Mouse (Mus musculus) lung, adult 2 months (tissue): ENCODE measurements at regions not wholly inside any gene's neighbourhood (a gene's known extent, or its start where the extent isn't known, plus 50 kb on each side); places are given as distances from the start of the nearest gene placed in this dataset.
A peak's percentile ranks its signal among the peaks of the same experiment; 100 is the strongest.
"Not testable (repeated sequence)": the region's sequence is repeated elsewhere in the genome, so short reads cannot be mapped to it uniquely, and the experiment has no call there.

Experiments used
- DNase-seq: peaks from one replicate; pipeline ENCODE4 v3.0.0; 2022
- H3K4me1 ChIP-seq: fragments of 200-500 bp; 2 replicates; pipeline ENCODE4 v1.6.1; 2011; ENCODE audit warnings: low read length; ENCODE audit not compliant: control insufficient read depth, insufficient read depth
- H3K4me3 ChIP-seq: fragments of 200-500 bp; replicated peaks from 2 replicates; pipeline ENCODE3; 2011; ENCODE audit warnings: low read depth, mild to moderate bottlenecking, control low read depth, low read length; ENCODE audit errors: extremely low read depth
- CTCF ChIP-seq: fragments of 200-500 bp; IDR thresholded peaks from 2 replicates; pipeline ENCODE4 v1.5.1; 2011; ENCODE audit warnings: mild to moderate bottlenecking, low read length, control low read depth; ENCODE audit not compliant: insufficient read depth
- POLR2A ChIP-seq: fragments of 200-500 bp; IDR thresholded peaks from 2 replicates; pipeline ENCODE4 v1.6.1; 2011; ENCODE audit warnings: low read depth, mild to moderate bottlenecking, control low read depth, low read length, borderline replicate concordance; ENCODE audit errors: extremely low read depth
- WGBS: fragments of 180-500 bp; shearing (Covaris S2); methylation state at CpG from one replicate; pipeline ENCODE4 v1.1.7; 2018; 5-methylcytosine and 5-hydroxymethylcytosine counted together

GRCm38 (mm10) chr15:5915261-5915660 lies 384.3 kb upstream of the Dab2 start:
- TF ChIP-seq CTCF = 0 out of 2 replicates have a peak, but pooled peaks have one; percentile 11
- TF ChIP-seq POLR2A = no peak
- DNase-seq = no peak
- Histone ChIP-seq H3K4me1 (no peaks in the 10 kb centered on the region), H3K4me3 (no peak overlapping the region)
- 2% methylated on average over 2 of the region's 2 CpGs for WGBS

DNA sequence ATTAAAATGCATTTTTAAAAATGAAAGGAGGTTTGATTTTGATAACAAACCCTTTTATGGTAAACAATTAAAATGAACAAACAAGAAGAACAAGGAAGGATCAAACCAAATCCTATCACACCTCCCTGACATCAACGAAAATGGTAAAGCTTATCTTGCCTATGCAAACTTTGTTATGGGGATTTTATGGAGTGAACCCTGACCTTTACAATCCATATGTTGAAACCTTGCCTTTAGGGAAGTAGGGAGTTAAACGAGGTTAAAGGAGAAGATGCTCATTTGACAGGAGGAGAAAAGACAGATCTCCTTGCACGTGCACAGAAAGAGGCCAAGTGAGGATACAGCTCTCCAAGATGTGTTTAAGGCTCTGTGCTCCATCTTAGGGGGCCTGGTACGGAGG lies 379.5 kb upstream of the Dab2 start:
- WGBS = 39% methylated on average over 4 of the region's 4 CpGs
- TF ChIP-seq CTCF (no peak), POLR2A (no peak)
- DNase-seq = no peak
- no peak overlapping the region for H3K4me3 ChIP-seq
- no peaks in the 10 kb centered on the region for H3K4me1 ChIP-seq

GRCm38 (mm10) chr15:5927768-5928167 lies 371.8 kb upstream of the Dab2 start:
- no peak overlapping the region for H3K4me3 ChIP-seq
- TF ChIP-seq CTCF (no peak), POLR2A (no peak)
- WGBS = 49% methylated on average over 3 of the region's 3 CpGs
- no peak for DNase-seq
- H3K4me1 ChIP-seq = no peaks in the 10 kb centered on the region

GRCm38 (mm10) chr15:5933586-5933985 lies 366.0 kb upstream of the Dab2 start:
- H3K4me3 ChIP-seq = no peak overlapping the region
- DNase-seq = no peak
- H3K4me1 ChIP-seq = no peaks in the 10 kb centered on the region
- no peak for TF ChIP-seq POLR2A
- TF ChIP-seq CTCF = no peak
- WGBS = 67% methylated on average over 3 of the region's 3 CpGs

- 65% methylated on average over 2 of the region's 2 CpGs for WGBS
- Histone ChIP-seq H3K4me1 (no peaks in the 10 kb centered on the region), H3K4me3 (no peak overlapping the region)
- no peak for TF ChIP-seq POLR2A
- TF ChIP-seq CTCF = no peak
- DNase-seq = no peak
Observed at GRCm38 (mm10) chr15:5940945-5941344, 358.6 kb upstream of the Dab2 start.

GRCm38 (mm10) chr15:5946650-5947049 lies 352.9 kb upstream of the Dab2 start:
- TF ChIP-seq CTCF (no peak), POLR2A (no peak)
- 89% methylated on average over 6 of the region's 6 CpGs for WGBS
- DNase-seq = no peak
- Histone ChIP-seq H3K4me1 (no peaks in the 10 kb centered on the region), H3K4me3 (no peak overlapping the region)

- no peak overlapping the region for H3K4me3 ChIP-seq
- 61% methylated on average over 3 of the region's 3 CpGs for WGBS
- no peak for TF ChIP-seq POLR2A
- no peak for TF ChIP-seq CTCF
- no peak for DNase-seq
- no peaks in the 10 kb centered on the region; the same call in 1 of the 2 replicates for H3K4me1 ChIP-seq
Observed at GRCm38 (mm10) chr15:5950919-5951318, 348.7 kb upstream of the Dab2 start.

DNA sequence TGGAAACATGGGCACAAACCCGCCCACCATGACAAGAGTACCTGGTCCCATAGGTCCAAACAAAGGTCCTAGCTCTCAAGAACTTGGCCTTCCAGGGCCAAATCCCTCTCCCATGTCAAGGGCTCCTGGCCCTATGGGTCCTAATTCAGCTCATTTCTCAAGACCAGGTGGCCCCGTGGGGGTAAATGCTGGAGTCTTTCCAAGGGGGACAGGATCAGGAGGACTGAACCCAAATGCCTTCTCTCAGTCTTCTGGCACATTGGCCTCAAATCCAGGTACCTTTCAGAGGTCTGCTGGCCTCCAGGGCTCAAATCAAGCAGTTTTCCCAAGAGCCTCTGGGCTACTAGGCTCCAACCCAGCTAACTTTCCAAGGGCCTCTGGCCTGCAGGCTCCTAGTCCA lies 347.9 kb upstream of the Dab2 start:
- H3K4me1 ChIP-seq, H3K4me3 ChIP-seq, DNase-seq: not testable (repeated sequence)
- WGBS = 89% methylated on average over 2 of the region's 2 CpGs

DNA sequence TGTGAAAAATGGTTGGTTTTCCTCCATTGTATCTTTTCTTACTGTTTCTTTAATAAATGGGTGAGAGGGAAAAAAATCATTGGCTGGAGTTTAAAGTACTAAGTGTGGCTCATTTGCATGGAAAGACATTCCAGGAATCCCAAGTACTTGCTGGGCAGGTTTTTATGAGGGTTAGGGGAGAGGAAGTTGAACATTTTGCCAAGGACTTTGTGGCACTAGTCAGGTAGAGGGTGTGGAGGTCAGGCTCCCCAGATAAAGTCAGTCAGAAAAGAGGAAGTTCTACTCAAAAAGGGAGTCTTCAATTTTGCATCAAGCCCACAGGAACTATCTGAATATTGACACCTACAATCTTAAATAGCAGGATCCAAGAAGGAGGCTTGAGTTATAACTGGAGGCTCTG lies 346.5 kb upstream of the Dab2 start:
- Histone ChIP-seq H3K4me3 (no peak overlapping the region), H3K4me1 (no peaks in the 10 kb centered on the region; the same call in 1 of the 2 replicates)
- TF ChIP-seq POLR2A = no peak
- no peak for TF ChIP-seq CTCF
- no peak for DNase-seq

- DNase-seq = no peak
- WGBS = 66% methylated on average over 5 of the region's 5 CpGs
- no peak overlapping the region for H3K4me3 ChIP-seq
- no peaks in the 10 kb centered on the region for H3K4me1 ChIP-seq
- TF ChIP-seq CTCF (no peak), POLR2A (no peak)
Observed at GRCm38 (mm10) chr15:5991351-5992065, 308.1 kb upstream of the Dab2 start.

GRCm38 (mm10) chr15:5992146-5992545 lies 307.4 kb upstream of the Dab2 start:
- H3K4me1 ChIP-seq, DNase-seq, H3K4me3 ChIP-seq: not testable (repeated sequence)
- WGBS = 93% methylated on average over 1 of the region's 1 CpGs
